Mouse (Mus musculus): ENCODE data around the gene Clec4a4.
"Not testable (repeated sequence)": the region's sequence is repeated elsewhere in the genome, so short reads cannot be mapped to it uniquely, and the experiment has no call there.

Gene Clec4a4

GRCm38 (mm10) chr6:122989876-122990437 lies at the start of gene Clec4a4:
Clec4a4 (plus strand) TSS chr6:122990367.
- no peak for DNase-seq

GRCm38 (mm10) chr6:122946760-122947159 lies 43.4 kb upstream of the Clec4a4 start:
- no peak for DNase-seq

GRCm38 (mm10) chr6:122952401-122952800 lies 37.8 kb upstream of the Clec4a4 start, which contains the start of gene Clec4a3:
Clec4a3 (plus strand) TSS chr6:122952515.
- no peak for DNase-seq

GRCm38 (mm10) chr6:122964562-122964961 lies 25.6 kb upstream of the Clec4a4 start:
- DNase-seq, result no peak

- DNase-seq, result no peak
Observed at GRCm38 (mm10) chr6:122969048-122969447, 21.1 kb upstream of the Clec4a4 start.

GRCm38 (mm10) chr6:123004696-123005095 lies 14.5 kb downstream of the Clec4a4 start:
- DNase-seq, result not testable (repeated sequence)

GRCm38 (mm10) chr6:123005591-123005990 lies 15.4 kb downstream of the Clec4a4 start:
- DNase-seq, result no peak

- DNase-seq, result no peak
Observed at GRCm38 (mm10) chr6:123049742-123050372, 59.7 kb downstream of the Clec4a4 start, which contains the start of gene Clec4b1. Clec4b1 (plus strand) TSS chr6:123049962.

Measured in embryo, embryonic 11 days (tissue).